Mouse (Mus musculus) hindbrain, postnatal 0 days (tissue): ENCODE measurements at regions not wholly inside any gene's neighbourhood (a gene's known extent, or its start where the extent isn't known, plus 50 kb on each side); places are given as distances from the start of the nearest gene placed in this dataset.

Source experiments
- ATAC-seq: fragments of 200-750 bp; cut with Nextera tagmentation; 2 replicates; pipeline ENCODE4 v1.8.0; 2017; ENCODE audit warnings: mild to moderate bottlenecking, moderate TSS enrichment, moderate library complexity
- DNase-seq: peaks from one replicate; pipeline ENCODE4 v3.0.0-alpha.2; 2015; ENCODE audit warnings: low spot score
- H3K27ac ChIP-seq: fragments of 300-500 bp; sonication (generic); 2 replicates; pipeline ENCODE4 v1.5.1; 2014; ENCODE audit warnings: mild to moderate bottlenecking
- H3K27me3 ChIP-seq: fragments of 300-500 bp; sonication (generic); 2 replicates; pipeline ENCODE4 v1.6.1; 2014; ENCODE audit warnings: low read length, mixed read lengths; ENCODE audit not compliant: insufficient read depth
- H3K36me3 ChIP-seq: fragments of 300-500 bp; sonication (generic); 2 replicates; pipeline ENCODE4 v1.6.1; 2014; ENCODE audit warnings: low read length, mixed read lengths; ENCODE audit not compliant: insufficient read depth
- H3K4me1 ChIP-seq: fragments of 300-500 bp; sonication (generic); 2 replicates; pipeline ENCODE4 v1.6.1; 2014; ENCODE audit warnings: antibody characterized with exemption, low read length, mixed read lengths; ENCODE audit not compliant: insufficient read depth
- H3K4me2 ChIP-seq: fragments of 300-500 bp; sonication (generic); 2 replicates; pipeline ENCODE4 v1.6.1; 2014; ENCODE audit warnings: low read depth, mild to moderate bottlenecking, low read length, moderate library complexity, mixed read lengths
- H3K4me3 ChIP-seq: fragments of 300-500 bp; sonication (generic); 2 replicates; pipeline ENCODE4 v1.5.1; 2014; ENCODE audit warnings: low read length
- H3K9ac ChIP-seq: fragments of 300-500 bp; sonication (generic); replicated peaks from 2 replicates; pipeline ENCODE4 v1.6.1; 2014; ENCODE audit warnings: mild to moderate bottlenecking, low read length, moderate library complexity, mixed read lengths
- H3K9me3 ChIP-seq: fragments of 300-500 bp; sonication (generic); 2 replicates; pipeline ENCODE4 v1.6.1; 2016; ENCODE audit warnings: low read length, mixed read lengths
- CTCF ChIP-seq: IDR thresholded peaks from 2 replicates; pipeline ENCODE4 v1.5.1; 2016; ENCODE audit warnings: antibody characterized with exemption, control low read depth, low read depth
- WGBS: fragments of 180-500 bp; shearing (Covaris S2); extraction: QIAGEN DNeasy Blood & Tissue Kit; methylation state at CpG from one replicate; pipeline ENCODE4 v1.1.7; 2014; 5-methylcytosine and 5-hydroxymethylcytosine counted together

- Histone ChIP-seq H3K4me1 (no peaks in the 10 kb centered on the region), H3K36me3 (no peaks in the 10 kb centered on the region), H3K9ac (no peak overlapping the region), H3K27me3 (no peaks in the 10 kb centered on the region), H3K9me3 (no peaks in the 10 kb centered on the region), H3K4me2 (no peak overlapping the region), H3K27ac (no peak overlapping the region), H3K4me3 (no peak overlapping the region)
- DNase-seq (peak; percentile 38), ATAC-seq (peak; percentile 38; the same call in 1 of the 2 replicates)
- WGBS = 9% methylated on average over 4 of the region's 4 CpGs
- no peak for TF ChIP-seq CTCF
These were observed 649.3 kb upstream of the Arrdc4 start for GRCm38 (mm10) chr7:69398299-69398698.

GRCm38 (mm10) chr7:69396868-69397267 is 647.8 kb upstream of the Arrdc4 start:
- no peak overlapping the region for H3K4me3 ChIP-seq
- no peaks in the 10 kb centered on the region for H3K9me3 ChIP-seq
- no peaks in the 10 kb centered on the region for H3K4me1 ChIP-seq
- no peaks in the 10 kb centered on the region for H3K27me3 ChIP-seq
- H3K4me2 ChIP-seq = no peak overlapping the region
- no peak overlapping the region for H3K27ac ChIP-seq
- no peak overlapping the region for H3K9ac ChIP-seq
- ATAC-seq = no peak
- no peak for TF ChIP-seq CTCF
- H3K36me3 ChIP-seq = no peaks in the 10 kb centered on the region
- no peak for DNase-seq
- 85% methylated on average over 2 of the region's 2 CpGs for WGBS
